Mouse (Mus musculus): Measurements from ENCODE around the gene Atf2.
A peak's percentile ranks its signal among the peaks of the same experiment; 100 is the strongest.
"Not testable (repeated sequence)": the region's sequence is repeated elsewhere in the genome, so short reads cannot be mapped to it uniquely, and the experiment has no call there.

Gene Atf2

DNA sequence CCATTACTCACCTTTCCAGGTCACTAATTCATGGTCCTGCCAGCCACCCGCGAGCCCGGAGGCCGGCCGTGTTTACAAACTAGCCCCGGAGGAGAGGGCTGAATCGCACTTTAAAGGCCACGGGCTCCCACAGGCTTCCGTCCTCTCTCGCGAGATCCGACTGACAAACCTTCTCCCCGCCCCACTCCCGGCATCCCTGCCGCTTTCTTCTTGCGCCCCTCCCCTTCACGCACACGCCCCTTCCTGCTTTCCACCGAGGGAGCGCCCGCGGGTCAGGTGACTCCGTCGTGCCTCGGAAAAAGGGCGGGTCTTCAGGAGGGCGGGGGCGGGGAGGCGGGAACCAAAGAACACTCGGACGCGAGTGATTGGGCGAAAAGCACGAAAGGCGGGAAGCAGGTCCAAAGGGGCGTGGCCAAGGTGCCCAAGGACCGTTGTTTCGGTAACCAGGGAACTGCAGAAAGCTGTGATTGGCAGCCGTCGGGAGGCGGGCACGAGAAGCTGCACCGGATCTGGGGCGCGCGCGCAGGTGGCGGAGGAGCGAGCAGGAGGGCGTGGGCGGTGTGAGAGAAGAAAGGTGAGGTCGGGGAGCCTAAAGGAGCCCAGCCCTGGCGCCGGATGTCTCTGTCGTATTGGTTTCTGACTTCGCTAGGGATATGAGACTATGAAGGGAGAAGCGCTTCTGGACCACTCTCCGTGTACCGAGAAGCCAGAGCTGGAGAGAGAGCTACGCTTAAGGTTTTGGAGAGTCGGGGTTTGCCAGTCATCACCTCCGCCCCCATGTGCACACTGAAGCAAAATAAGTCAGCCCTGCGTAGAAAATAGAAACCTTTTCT, at the start of gene Atf2:
Gene Atf2 (minus strand): TSS at position 176 of the 833 bp plus-strand sequence.
- peak; percentile 93 for ATAC-seq (ENCODE audit: insufficient number of reproducible peaks, low FRiP score, low TSS enrichment)

DNA sequence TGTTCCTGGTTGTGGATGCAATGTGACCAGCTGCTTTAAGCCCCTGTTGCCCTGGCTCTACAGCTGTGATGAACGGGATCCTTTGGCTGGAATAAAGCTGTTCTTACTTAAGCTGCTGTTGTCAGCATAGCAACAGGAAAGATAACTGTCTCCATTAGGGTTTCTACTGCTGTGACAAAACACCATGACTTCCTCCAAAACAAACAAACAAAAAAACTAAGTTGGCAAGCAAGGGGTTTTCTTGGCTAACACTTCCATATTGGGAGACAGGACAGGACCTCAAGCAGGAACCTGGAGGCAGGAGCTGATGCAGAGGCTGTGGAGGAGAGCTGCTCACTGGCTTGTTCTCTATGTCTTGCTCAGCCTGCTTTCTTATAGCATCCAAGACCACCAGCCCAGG, 48.8 kb upstream of the Atf2 start:
- no peak for ATAC-seq (ENCODE audit: insufficient number of reproducible peaks, low FRiP score, low TSS enrichment)

- no peak for ATAC-seq (ENCODE audit: insufficient number of reproducible peaks, low FRiP score, low TSS enrichment)
Measured at GRCm38 (mm10) chr2:73940471-73940870, 48.0 kb upstream of the Atf2 start.

DNA sequence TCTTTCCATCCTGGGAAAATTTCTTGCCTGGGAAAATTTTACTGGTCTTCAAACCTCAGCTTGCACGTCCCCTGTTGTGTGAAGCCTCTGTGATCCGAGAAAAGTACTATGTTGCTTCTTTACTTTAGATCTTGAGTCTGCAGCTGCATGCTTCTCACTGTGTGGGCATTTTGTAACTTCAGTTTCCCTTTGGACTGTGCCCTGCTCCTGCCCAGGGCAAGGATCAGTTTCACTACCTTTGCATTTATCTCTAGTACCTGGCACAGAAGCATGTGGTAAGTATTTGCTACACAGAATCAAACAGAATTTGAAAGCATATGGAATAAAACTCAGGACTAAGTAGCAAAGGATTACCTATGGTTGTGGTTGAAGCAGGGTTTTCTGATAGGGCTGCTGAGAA, 46.5 kb upstream of the Atf2 start:
- ATAC-seq (ENCODE audit: insufficient number of reproducible peaks, low FRiP score, low TSS enrichment) = no peak

DNA sequence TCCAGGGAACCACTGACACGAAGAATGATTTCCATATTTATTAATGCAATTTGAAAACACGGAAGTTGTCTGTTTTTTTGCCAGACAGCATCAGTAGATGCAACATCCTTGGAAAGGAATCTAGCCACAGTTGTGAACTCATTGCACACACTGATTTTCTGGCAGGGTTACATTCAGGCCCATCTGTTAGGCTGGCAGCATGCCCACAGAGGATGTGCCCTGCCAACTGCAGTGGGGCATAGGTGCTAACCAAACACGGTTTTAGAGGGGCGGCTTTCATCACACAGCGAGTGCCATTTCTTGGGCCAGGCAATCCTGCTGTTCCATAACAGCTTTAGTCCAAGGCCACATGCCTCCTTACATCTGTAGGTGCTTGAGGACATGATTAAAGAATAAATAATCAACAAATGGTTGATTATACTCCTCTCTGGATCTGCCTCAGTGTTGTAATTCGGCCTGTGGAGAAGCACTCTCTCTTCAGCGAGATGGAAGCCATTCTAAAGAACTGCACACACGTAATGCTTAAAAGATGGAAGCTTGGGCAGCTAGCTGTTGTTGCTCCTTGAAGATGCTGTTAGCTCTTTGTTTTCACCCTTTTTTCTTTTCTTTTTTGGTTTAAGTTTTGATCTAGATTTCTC, 40.4 kb upstream of the Atf2 start:
- ATAC-seq (ENCODE audit: insufficient number of reproducible peaks, low FRiP score, low TSS enrichment) = peak; percentile 92

DNA sequence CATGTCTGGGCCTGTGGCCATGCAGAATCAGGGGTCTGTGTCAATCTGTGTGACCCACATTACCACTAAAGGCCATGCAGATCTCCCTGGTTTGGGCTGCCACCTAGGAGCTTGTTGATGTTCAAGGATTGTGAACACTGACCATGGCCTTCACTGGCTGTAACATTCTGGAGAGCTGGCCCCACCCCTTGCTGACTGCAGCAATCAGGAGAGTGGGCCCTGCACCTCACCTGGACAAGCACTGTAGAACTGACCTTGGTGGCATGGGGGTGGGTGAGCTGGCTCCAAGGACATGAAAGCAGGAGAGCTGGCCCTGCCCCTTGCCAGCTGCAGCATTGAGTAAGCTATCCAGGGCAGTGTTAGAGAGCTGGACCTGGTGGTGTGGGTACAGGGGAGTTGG, 35.3 kb upstream of the Atf2 start:
- no peak for ATAC-seq (ENCODE audit: insufficient number of reproducible peaks, low FRiP score, low TSS enrichment)

DNA sequence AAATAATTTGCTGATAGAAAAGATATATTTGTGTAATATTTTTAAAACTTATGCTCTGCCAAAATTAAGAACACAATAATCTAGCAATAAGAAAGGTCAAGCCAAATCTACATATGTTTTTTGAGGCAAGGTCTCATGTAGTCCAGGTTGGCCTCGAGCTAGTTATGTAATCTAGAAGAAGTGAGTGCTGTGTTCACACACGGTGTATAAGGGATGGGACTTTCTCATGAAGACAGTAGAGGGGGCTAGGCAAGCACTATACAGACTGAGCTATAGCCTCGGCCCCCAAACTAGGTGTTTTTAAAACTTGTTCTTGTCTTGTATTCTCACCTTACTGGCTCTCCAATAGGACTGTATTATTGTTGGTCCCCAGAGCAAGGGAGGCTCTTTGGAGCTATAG, 33.1 kb upstream of the Atf2 start:
- ATAC-seq (ENCODE audit: insufficient number of reproducible peaks, low FRiP score, low TSS enrichment) = no peak

- ATAC-seq (ENCODE audit: insufficient number of reproducible peaks, low FRiP score, low TSS enrichment) = peak; percentile 95
Measured at GRCm38 (mm10) chr2:73925089-73925488, 32.6 kb upstream of the Atf2 start.

- no peak for ATAC-seq (ENCODE audit: insufficient number of reproducible peaks, low FRiP score, low TSS enrichment)
Measured at GRCm38 (mm10) chr2:73919642-73920041, 27.2 kb upstream of the Atf2 start.

DNA sequence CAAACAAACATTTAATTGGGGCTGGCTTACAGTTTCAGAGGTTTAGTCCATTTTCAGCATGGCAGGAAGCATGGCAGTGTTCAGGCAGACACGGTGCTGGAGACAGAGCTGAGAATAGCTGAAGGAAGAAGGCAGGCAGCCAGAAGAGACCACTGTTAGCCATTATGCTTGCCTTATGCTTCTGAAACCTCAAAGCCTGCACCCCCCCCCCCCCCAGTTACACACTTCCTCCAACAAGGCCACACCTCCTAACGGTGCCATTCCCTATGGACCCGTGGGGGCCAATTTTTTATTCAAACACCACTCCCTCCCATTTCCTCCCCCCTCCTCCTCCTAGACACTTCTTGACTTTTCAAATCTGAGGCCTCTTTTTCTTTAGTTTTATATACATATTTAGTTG, 19.8 kb upstream of the Atf2 start:
- ATAC-seq (ENCODE audit: insufficient number of reproducible peaks, low FRiP score, low TSS enrichment) = no peak

DNA sequence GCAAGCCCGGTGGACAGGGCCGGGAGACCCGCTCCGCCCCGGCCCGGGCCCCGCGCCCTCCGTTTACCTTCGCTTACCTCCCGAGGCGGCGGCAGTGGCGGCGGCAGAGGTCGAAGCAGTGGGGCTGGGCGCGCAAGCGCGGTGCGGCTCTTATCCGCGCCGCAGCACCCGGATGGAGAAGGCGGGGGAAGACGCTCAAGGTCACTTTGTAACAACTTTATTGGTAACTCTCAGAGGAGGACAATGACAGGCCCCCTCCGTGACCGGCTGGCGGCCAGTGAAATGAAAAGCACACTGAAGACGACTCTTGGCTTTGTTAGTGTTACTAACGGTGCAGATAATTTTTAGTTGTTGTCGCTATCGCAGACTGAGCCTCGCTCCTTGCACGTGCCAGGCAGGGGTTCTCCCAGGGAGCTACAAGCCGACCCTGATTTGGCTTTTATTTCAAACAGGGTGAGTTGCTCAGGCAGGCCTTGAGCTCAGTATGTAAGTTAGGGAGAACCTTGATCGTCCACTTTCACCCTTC, 18.8 kb upstream of the Atf2 start, which contains the start of gene Atp5g3:
Gene Atp5g3 (minus strand): TSS at position 152 of the 526 bp plus-strand sequence.
- ATAC-seq (ENCODE audit: insufficient number of reproducible peaks, low FRiP score, low TSS enrichment) = peak; percentile 95

GRCm38 (mm10) chr2:73910571-73911174, 18.2 kb upstream of the Atf2 start:
- ATAC-seq (ENCODE audit: insufficient number of reproducible peaks, low FRiP score, low TSS enrichment) = peak; percentile 19; the same call in 1 of the 2 replicates

DNA sequence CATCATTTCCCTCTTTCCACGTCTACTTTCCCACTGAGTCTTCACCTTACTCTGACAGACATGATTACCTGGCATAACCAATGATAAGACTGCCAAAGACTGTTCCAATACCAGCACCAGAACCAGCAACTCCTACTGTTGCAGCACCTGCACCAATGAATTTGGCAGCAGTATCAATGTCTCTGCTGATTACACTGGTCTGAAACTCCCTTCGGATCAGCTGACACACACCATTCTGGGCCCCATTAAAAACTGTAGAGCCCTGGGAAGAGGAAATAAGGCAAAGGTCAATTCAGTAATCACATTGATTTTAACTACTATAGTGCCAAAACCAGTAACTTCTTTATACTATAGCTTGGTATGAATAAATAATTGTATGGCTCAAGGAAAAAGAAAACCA, 16.7 kb upstream of the Atf2 start:
- no peak for ATAC-seq (ENCODE audit: insufficient number of reproducible peaks, low FRiP score, low TSS enrichment)

GRCm38 (mm10) chr2:73904679-73905078, 12.2 kb upstream of the Atf2 start:
- ATAC-seq (ENCODE audit: insufficient number of reproducible peaks, low FRiP score, low TSS enrichment) = not testable (repeated sequence)

GRCm38 (mm10) chr2:73903536-73903935, 11.1 kb upstream of the Atf2 start:
- no peak for ATAC-seq (ENCODE audit: insufficient number of reproducible peaks, low FRiP score, low TSS enrichment)

DNA sequence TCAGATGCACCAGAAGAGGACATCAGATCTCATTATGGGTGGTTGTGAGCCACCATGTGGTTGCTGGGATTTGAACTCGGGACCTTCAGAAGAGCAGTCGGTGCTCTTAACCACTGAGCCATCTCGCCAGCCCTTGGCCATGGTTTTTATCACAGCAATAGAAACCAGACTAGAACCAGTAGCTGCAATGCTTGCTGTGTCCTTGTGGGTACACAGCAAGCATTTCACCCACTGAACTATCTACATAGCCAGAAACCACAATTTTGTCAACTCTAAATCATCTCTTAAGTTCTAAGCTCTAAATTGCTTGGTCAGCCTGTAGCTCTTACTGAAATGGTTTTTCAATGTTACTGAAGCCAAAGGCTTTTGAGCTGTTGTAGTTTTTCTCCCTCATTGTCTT, 9.9 kb upstream of the Atf2 start:
- ATAC-seq (ENCODE audit: insufficient number of reproducible peaks, low FRiP score, low TSS enrichment) = not testable (repeated sequence)

- no peak for ATAC-seq (ENCODE audit: insufficient number of reproducible peaks, low FRiP score, low TSS enrichment)
Measured at GRCm38 (mm10) chr2:73901169-73901568, 8.7 kb upstream of the Atf2 start.

- no peak for ATAC-seq (ENCODE audit: insufficient number of reproducible peaks, low FRiP score, low TSS enrichment)
Measured at GRCm38 (mm10) chr2:73900364-73900763, 7.9 kb upstream of the Atf2 start.

DNA sequence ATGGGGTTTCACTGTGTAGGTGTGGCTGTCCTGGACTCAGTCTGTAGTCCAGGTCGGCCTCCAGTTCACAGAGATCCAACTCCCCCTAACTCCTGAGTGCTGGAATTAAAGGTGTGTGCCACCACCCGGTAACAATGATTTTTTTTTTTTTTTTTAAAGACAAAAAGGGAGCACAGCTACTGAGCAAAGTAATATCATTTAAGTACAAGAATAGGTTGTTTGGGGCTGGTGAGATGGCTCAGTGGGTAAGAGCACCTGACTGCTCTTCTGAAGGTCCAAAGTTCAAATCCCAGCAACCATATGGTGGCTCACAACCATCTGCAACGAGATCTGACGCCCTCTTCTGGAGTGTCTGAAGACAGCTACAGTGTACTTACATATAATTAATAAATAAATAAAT, 4.5 kb upstream of the Atf2 start:
- not testable (repeated sequence) for ATAC-seq (ENCODE audit: insufficient number of reproducible peaks, low FRiP score, low TSS enrichment)

DNA sequence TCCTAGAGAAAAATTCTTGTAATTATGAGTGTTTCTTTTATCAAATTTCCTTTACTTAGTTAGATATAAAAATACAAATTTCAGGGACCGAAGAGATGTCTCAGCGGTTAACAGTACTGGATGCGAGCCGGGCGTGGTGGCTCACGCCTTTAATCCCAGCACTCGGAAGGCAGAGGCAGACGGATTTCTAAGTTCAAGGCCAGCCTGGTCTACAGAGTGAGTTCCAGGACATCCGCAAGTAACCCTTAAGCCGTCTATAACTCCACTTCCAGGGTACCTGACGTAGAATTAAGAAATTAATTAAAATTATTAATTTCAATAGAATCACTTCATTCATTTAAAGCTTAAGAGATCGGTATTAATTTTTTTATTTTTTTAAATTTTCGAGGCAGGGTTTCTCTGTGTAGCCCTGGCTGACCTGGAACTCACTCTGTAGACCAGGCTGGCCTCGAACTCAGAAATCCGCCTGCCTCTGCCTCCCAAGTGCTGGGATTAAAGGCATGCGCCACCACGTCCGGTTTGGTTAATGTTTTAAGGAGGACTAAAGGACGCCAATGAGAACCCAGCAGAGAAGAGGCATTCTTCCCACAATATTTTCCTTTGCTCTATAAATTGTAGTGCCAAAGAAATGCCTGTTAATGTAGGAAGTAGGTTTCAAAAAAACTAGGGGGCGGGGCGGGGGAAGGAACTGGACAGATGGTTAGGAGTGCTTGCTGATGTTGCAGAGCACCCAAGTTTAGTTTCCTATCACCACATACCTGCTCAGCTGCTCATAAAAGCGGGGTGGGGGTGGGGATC, 1.2 kb upstream of the Atf2 start:
- ATAC-seq (ENCODE audit: insufficient number of reproducible peaks, low FRiP score, low TSS enrichment) = no peak
